Mouse (Mus musculus): ENCODE measurements at regions not wholly inside any gene's neighbourhood (a gene's known extent, or its start where the extent isn't known, plus 50 kb on each side); places are given as distances from the start of the nearest gene placed in this dataset.
"Not testable (repeated sequence)": the region's sequence is repeated elsewhere in the genome, so short reads cannot be mapped to it uniquely, and the experiment has no call there.

DNA sequence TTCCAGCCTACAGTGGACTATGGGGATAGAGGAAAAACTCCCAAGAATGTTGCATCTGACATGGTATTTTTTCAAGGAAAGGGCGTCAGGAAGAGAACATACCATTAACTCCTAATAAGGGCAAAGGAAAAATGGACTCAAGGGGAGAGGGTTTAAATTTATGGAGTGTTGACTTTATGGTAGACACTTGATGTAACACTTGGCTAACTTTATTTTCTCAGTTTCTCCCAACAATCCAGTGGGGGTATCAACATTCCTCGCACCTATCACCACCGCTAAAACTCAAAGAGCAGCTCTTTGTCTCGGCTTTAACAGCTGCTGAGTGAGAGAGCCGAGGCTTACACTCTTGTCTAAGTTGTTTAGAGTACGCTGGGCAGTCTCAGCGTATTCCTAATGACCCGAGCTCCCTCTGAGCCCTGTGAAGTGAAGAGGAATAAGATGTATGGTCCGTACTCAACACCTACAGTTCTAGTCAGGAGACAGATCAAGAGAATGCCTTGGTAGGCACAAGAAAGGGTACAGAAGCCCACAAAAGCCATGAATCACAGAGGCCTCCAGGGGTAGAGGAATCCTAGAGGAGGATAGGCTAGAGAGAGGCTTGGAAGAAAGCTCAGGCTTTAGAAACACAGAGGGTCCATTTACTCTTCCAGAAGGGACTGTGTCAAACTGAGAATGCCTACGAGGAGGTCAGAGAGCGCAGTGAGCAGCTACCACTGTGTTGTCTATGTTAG is 236.4 kb downstream of the Gm5426 start:
- DNase-seq (ENCODE audit: low read depth, low spot score), result no peak

DNA sequence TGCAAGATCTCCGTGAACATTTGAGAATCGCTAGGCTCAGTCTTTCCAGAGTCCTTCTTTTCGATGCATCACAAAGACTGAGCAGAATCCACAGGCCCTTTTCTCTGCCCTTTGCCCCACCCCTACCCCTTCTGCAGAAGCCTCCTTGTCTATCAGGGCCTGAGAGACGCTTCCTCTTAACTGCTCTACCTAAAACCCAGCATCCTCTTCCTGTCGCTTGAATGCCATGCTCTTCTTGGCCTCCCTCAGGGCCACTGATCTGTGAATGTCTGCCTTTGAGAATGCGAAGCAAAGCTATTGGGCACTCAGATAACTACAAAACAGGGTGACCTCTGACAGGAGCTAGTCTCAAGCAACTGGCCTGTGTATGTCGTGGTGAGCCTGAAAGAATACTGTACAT is 237.1 kb downstream of the Gm5426 start:
- no peak for DNase-seq (ENCODE audit: low read depth, low spot score)

DNA sequence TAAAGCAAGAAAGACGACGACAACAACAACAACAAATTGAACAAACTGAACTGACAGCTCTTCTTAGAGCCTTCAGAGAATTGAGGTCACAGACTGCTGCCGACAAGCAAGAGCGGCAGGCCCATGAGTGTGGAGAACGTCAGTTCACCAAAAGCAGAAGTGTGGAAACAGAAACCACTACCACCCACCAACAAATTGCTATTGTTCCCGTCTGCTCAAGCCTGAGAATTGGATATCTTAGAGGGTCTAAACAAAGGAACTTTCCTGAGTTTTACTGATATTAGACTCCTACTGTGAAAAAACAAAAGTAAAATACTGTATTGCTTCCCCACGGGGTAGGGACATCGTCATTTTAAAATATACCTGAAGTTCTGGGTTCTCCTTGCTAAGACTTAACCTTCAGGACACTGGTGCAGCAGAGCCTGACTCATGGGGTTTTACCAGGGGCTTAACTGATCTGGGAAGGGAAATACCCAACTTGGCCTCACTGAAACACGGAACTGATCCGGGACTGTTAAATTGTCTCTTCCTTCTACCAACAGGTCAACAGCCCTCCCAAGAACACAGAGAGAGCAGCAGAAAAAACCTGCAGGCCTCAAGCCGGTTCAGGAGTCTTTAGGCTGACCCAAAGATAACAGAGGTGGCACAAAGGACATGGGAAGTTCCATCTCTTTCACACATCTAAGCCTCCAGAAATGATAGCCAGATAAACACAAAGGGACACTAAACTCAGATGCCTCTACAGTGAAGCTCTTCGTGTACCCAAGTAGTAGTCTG is 238.1 kb downstream of the Gm5426 start:
- DNase-seq (ENCODE audit: low read depth, low spot score), result no peak

DNA sequence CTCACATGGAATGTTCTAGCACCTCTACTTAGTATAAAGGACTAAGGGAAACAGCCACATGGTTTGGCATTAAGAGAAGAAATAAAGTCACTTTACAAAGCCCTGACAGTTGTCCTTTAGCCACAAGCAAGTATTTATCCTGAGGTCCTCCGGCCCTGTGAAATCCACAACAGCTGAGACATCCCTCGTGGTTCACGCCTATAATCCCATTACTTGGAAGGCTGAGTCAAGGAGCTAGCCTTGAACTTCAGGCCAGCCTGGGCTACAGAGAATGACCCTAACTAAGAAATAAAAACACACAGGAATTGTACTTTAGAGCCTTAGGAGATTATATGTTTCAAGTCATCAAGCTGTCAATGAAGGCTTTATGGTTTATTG is 238.7 kb downstream of the Gm5426 start:
- no peak for DNase-seq (ENCODE audit: low read depth, low spot score)

GRCm38 (mm10) chr10:96377549-96377948 is 239.3 kb upstream of the Btg1 start:
- DNase-seq (ENCODE audit: low read depth, low spot score), result no peak

GRCm38 (mm10) chr10:96379016-96379771 is 237.6 kb upstream of the Btg1 start:
- DNase-seq (ENCODE audit: low read depth, low spot score), result no peak

DNA sequence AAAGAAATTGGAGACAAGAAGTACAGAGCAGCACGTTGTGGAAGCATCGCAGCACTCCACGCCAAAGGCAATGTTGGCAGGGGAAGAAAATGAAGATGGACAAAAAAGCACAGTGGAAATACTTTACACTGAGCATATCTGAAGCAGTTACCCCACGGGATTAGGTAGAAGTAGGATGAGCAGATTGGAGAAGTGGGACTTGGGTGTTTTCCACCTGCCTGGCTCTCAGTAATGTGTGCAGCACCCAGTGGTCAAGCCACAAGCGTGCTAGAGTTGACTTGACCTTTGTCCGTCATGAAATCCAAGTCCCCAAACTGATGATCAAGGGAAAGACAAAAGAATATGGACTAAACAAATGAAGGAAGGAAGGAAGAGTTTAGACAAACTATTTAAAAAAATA is 235.1 kb upstream of the Btg1 start:
- no peak for DNase-seq (ENCODE audit: low read depth, low spot score)

- DNase-seq (ENCODE audit: low read depth, low spot score), result no peak
Observed at GRCm38 (mm10) chr10:96391748-96392147, 225.1 kb upstream of the Btg1 start.

GRCm38 (mm10) chr10:96392836-96393235 is 224.0 kb upstream of the Btg1 start:
- no peak for DNase-seq (ENCODE audit: low read depth, low spot score)

GRCm38 (mm10) chr10:96394210-96394609 is 222.6 kb upstream of the Btg1 start:
- DNase-seq (ENCODE audit: low read depth, low spot score), result no peak

DNA sequence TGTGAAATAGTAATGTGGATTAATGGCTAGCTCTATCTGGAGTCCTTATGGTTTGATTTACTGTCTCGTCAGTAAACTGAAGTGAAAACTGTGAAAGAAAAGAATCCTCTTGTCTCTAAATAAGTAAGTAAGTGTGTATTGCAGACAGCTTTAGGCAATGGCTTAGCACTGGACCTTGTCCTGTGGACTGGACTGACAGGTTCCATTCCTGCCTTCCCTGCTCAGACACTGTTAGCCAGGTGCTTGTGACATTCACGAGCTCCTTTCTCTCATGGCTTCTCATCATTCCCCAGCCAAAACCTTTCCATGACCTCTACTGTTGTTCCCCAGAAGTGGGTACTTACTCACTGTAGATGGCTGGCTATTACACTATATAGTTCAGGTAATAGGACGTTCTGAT is 221.8 kb upstream of the Btg1 start:
- no peak for DNase-seq (ENCODE audit: low read depth, low spot score)

GRCm38 (mm10) chr10:96397931-96398561 is 218.8 kb upstream of the Btg1 start:
- DNase-seq (ENCODE audit: low read depth, low spot score), result no peak

- DNase-seq (ENCODE audit: low read depth, low spot score), result no peak
Observed at GRCm38 (mm10) chr10:96398562-96399288, 218.1 kb upstream of the Btg1 start.

GRCm38 (mm10) chr10:96399636-96400400 is 217.0 kb upstream of the Btg1 start:
- no peak for DNase-seq (ENCODE audit: low read depth, low spot score)

- no peak for DNase-seq (ENCODE audit: low read depth, low spot score)
Observed at GRCm38 (mm10) chr10:96400793-96401192, 216.0 kb upstream of the Btg1 start.

DNA sequence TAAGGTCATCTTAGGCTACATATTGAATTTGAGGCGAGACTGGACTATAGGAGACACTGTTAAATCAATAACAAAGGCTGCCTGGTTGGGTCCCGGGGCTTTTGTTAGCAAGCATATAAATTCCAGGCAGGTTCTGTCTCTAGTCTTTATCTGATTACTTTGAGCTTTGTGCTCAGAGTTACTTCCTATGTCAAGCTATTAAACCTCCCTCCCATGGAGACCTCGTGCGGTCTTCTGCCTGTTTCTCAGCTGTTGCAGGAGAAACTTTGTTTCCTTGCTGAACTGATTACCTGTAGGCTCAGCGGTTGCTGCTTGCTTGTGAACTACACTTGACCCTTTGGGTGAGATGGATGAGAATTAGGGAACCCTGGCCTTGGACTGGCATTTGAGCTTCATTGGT is 210.5 kb upstream of the Btg1 start:
- no peak for DNase-seq (ENCODE audit: low read depth, low spot score)

GRCm38 (mm10) chr10:96407846-96408245 is 209.0 kb upstream of the Btg1 start:
- DNase-seq (ENCODE audit: low read depth, low spot score), result no peak

DNA sequence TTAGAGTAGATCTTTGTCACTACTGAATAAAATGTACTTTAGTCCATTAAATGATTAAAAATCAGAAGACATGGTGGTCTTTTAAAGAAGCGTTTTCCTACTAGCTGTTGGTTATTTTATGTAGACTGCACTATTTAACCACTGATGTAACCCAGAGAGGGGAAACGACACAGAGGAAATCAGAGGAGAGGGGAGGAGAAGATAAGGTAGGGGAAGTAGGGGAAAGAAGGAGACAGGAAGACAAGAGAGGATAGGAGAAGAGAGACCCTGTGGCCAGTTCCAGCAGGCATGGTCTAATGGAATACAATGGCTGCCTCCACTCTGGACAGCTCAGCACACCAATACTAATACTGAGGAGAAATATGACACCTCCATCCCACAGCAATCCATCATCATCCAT is 208.6 kb upstream of the Btg1 start:
- no peak for DNase-seq (ENCODE audit: low read depth, low spot score)

DNA sequence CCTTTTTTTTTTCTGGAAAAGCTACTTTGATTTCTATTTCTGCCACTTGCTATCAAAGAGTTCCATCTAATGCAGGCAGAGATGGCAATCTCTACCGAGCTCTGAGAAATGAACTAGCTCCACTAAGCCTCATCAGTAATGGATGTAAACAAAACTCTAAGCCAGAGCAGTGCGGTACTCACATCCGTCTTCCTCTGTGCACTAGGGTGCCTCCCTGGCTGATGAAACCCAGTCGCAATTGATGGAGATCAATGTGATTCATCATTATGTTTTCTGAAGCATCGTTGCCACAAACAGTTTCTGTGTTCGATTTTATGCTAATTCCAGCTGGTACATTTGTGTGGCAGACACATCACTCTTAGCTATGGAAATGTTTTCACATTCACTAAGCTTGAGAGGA is 206.8 kb upstream of the Btg1 start:
- no peak for DNase-seq (ENCODE audit: low read depth, low spot score)

DNA sequence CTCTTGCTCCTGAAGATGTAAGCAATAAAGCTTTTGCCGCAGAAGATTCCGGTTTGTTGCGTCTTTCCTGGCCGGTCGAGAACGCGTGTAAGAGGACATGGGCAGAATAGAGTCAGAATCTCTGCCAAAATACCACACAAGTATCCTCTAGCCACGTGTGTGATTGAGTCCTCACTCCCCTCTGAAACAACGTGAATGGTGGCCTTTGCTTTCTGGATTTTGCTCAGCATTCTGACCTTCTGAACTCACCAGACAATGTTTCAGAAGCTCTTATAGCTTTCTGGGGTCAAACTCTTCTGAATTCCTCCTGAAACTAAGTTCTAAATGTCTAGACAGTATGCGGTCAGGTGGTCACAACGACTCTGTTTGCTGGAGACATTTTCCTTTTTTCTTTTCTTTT is 202.0 kb upstream of the Btg1 start:
- no peak for DNase-seq (ENCODE audit: low read depth, low spot score)

DNA sequence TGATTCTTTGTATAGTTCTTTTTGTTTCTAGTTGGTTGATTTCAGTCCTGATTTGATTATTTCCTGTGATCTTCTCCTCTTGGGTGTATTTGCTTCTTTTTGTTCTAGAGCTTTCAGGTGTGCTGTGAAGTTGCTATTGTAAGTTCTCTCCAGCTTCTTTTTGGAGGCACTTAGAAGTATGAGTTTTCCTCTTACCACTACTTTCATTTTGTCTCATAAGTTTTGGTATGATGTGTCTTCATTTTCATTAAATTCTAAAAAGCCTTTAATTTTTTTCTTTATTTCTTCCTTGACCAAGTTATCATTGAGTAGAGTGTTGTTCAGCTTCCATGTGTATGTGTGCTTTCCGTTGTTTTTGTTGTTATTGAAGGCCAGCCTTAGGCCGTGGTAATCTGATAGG is 195.3 kb upstream of the Btg1 start:
- DNase-seq (ENCODE audit: low read depth, low spot score), result not testable (repeated sequence)

All from retina, postnatal 7 days (tissue).